Comparison of ENCODE assay signal across 1 mouse cellular context in the genomic region with DNA sequence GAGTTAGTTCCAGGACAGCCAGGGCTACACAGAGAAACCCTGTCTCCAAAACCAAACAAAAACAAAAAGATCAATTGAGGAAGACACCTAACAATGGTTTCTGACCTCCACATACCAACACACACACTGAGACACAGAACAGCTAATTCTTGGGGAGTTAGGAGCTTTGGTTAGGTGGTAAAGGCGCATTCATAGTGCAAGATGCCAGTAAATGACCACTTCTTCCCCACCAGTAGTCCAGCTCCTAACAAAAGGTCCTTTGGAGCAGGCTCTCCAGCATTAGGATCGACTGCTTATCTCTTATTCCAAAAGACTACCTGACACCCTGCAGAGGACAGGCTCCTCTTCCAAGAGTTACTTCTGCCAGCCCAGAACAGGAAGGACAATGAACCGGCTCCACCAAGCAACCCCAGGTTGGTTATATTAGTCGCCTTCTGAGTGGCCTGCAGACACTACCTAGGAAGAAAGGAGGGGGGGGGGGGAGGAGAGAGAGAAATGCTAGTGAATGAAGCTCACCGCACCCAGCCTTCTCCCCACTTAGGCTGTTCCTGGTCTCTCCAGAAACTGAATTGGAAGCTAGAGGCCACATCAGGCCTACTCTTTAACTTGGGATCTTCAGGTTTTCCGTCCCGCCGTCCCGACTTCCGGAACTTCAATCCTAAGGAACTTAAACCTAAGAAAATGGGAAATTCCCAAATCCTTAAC.
TF ChIP-seq lines count a peak whose summit lies in the region.

No protein-coding gene starts in this region.

TF ChIP-seq in CH12.LX, 34 proteins besides CTCF, POLR2A, EP300 and RAD21:
- TF ChIP-seq MAX (IDR thresholded peaks at IDR 0.05; ENCODE audit: low read length) (no peak), CHD1 (IDR thresholded peaks at IDR 0.05; ENCODE audit: low read depth, low read length) (0 out of 2 replicates have a peak, but pooled peaks have one; percentile 30)
